Mouse (Mus musculus) neural tube, embryonic 14.5 days (tissue): ENCODE measurements around the gene Nrxn3. TPM values are rescaled to one million over a fixed set of nuclear protein-coding genes. Genes with fewer than 3 reads are reported as not detected.

Source experiments
- ATAC-seq: fragments of 200-750 bp; cut with Nextera tagmentation; 2 replicates; pipeline ENCODE4 v1.8.0; 2017; ENCODE audit warnings: low read depth, mild to moderate bottlenecking, moderate TSS enrichment, moderate library complexity
- H3K27ac ChIP-seq: fragments of 300-500 bp; sonication (generic); 2 replicates; pipeline ENCODE4 v1.5.1; 2014; ENCODE audit warnings: low read depth, mild to moderate bottlenecking, control low read depth, low read length, moderate library complexity, mixed read lengths
- H3K27me3 ChIP-seq: fragments of 300-500 bp; sonication (generic); 2 replicates; pipeline ENCODE4 v1.6.1; 2014; ENCODE audit warnings: low read length; ENCODE audit not compliant: control insufficient read depth, insufficient read depth
- H3K36me3 ChIP-seq: fragments of 300-500 bp; sonication (generic); 2 replicates; pipeline ENCODE4 v1.6.1; 2014; ENCODE audit warnings: low read length, mixed read lengths; ENCODE audit not compliant: control insufficient read depth, insufficient read depth
- H3K4me1 ChIP-seq: fragments of 300-500 bp; sonication (generic); 2 replicates; pipeline ENCODE4 v1.6.1; 2014; ENCODE audit warnings: low read length; ENCODE audit not compliant: control insufficient read depth, insufficient read depth
- H3K4me2 ChIP-seq: fragments of 300-500 bp; sonication (generic); 2 replicates; pipeline ENCODE4 v1.6.1; 2014; ENCODE audit warnings: mild to moderate bottlenecking, low read depth, low read length, control low read depth
- H3K4me3 ChIP-seq: fragments of 300-500 bp; sonication (generic); 2 replicates; pipeline ENCODE4 v1.5.1; 2014; ENCODE audit warnings: low read depth, low read length, control low read depth, mixed read lengths
- H3K9ac ChIP-seq: fragments of 300-500 bp; sonication (generic); replicated peaks from 2 replicates; pipeline ENCODE4 v1.6.1; 2014; ENCODE audit warnings: low read depth, mild to moderate bottlenecking, control low read depth, low read length, mixed read lengths
- H3K9me3 ChIP-seq: fragments of 300-500 bp; sonication (generic); 2 replicates; pipeline ENCODE4 v1.6.1; 2016; ENCODE audit warnings: low read length; ENCODE audit not compliant: control insufficient read depth
- WGBS: fragments of 180-500 bp; shearing (Covaris S2); extraction: QIAGEN DNeasy Blood & Tissue Kit; methylation state at CpG from one replicate; pipeline ENCODE4 v1.1.7; 2014; 5-methylcytosine and 5-hydroxymethylcytosine counted together
- polyA plus RNA-seq: library from polyadenylated mRNA; unstranded; fragments of >200 nt; fragmentation: Nextera tagmentation; extraction: Ambion mirVana; gene quantifications from 2 replicates; pipeline ENCODE4 v1.2.1, GENCODE M21; 2014

Gene Nrxn3
- polyA plus RNA-seq, 1 experiment from 2014 or later: 159 TPM

DNA sequence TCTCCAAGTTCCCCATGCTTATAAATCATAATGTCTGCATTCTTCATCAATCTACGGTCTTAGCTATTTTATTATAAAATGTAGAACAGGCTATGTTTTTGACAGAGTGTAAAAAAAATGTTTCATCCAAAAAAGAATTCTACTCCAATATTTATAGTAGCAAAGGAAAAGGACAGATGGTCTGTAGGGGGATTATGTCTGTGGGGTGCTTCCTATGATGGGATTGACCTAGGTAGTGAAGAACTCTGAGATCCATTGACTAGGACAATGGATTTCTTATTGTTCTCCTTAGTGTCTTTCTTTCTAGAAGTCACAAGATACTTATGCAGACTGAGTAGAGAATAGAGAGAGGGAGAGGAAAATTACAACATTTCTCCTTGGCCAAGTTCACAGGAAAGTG, 1161.9 kb downstream of the Nrxn3 start:
- Histone ChIP-seq H3K4me3 (no peak overlapping the region), H3K9me3 (no peaks in the 10 kb centered on the region), H3K27ac (no peak overlapping the region), H3K27me3 (no peaks in the 10 kb centered on the region), H3K4me1 (no peaks in the 10 kb centered on the region), H3K4me2 (no peak overlapping the region), H3K9ac (no peak overlapping the region), H3K36me3 (no peaks in the 10 kb centered on the region)
- no peak for ATAC-seq
- WGBS: 84% methylated on average over 1 of the region's 1 CpGs

DNA sequence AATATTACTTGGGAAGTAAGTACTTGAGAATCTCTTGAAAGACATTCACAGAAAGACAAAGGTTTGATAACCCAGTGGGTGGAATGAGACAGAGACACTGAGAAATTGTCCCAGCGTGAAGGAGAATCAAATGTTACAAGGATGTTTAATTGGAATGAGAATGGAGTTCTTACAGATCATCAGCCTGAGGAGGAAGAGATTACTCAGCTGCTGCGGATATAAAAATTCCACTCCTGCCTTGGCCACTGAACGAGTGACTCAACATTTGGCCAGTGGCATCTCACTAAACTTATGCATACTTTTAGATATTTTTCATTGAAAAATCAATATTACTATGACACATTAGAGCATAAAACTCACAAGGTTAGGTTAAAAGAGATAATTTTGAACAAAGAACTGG, 1166.0 kb downstream of the Nrxn3 start:
- no peak for ATAC-seq
- Histone ChIP-seq H3K27ac (no peak overlapping the region), H3K36me3 (no peaks in the 10 kb centered on the region), H3K9ac (no peak overlapping the region), H3K27me3 (no peaks in the 10 kb centered on the region), H3K4me1 (no peaks in the 10 kb centered on the region), H3K4me3 (no peak overlapping the region), H3K4me2 (no peak overlapping the region), H3K9me3 (no peaks in the 10 kb centered on the region)
- WGBS: 79% methylated on average over 3 of the region's 3 CpGs

DNA sequence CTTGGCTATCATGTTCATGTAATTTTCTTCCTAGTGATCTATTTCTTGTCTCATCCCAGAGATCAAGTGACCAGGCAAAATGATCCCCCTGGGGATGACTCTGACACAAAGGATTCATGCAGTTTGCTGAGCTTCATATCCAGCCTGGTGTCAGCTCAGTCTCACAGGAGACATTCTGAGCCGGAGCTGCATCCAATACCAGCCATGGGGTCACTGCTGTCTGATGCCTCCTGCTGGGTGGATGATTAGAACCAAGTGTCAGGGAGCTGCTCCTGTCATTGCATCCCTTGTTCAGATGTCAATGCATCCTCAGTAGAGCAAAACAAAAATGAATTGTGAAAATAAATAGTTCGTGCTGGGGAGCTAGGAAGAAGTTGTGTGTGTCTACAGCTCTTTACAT, 1174.2 kb downstream of the Nrxn3 start:
- Histone ChIP-seq H3K4me1 (no peaks in the 10 kb centered on the region), H3K9ac (no peak overlapping the region), H3K9me3 (no peaks in the 10 kb centered on the region), H3K27me3 (no peaks in the 10 kb centered on the region), H3K27ac (no peak overlapping the region), H3K4me3 (no peak overlapping the region), H3K36me3 (no peaks in the 10 kb centered on the region), H3K4me2 (no peak overlapping the region)
- WGBS: 46% methylated on average over 2 of the region's 2 CpGs
- no peak for ATAC-seq

DNA sequence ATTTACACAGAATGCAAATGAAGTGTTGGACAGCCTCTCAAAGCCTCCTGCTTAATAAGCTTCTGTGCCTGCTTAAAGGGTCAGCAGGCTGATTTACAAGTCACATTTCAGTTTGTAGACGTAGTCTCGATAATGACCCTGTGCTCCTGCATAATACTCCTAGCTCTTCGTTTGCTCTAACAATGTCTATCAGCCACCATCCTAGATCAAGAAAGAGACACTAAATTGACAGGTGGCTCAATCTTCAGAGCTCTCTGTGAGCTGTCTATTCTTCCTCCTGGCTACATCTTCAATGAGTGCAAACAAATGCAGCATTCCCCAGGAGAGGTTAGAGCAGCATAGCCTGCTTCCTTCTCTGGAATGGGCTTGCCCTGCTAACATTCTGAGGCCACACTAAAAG, 1186.9 kb downstream of the Nrxn3 start:
- no peaks in the 10 kb centered on the region for H3K36me3 ChIP-seq
- ATAC-seq: no peak
- no peaks in the 10 kb centered on the region for H3K27me3 ChIP-seq
- H3K4me1 ChIP-seq: no peaks in the 10 kb centered on the region
- H3K4me2 ChIP-seq: no peak overlapping the region
- H3K4me3 ChIP-seq: no peak overlapping the region
- H3K27ac ChIP-seq: no peak overlapping the region
- 32% methylated on average over 3 of the region's 3 CpGs for WGBS
- H3K9me3 ChIP-seq: no peaks in the 10 kb centered on the region
- H3K9ac ChIP-seq: no peak overlapping the region

DNA sequence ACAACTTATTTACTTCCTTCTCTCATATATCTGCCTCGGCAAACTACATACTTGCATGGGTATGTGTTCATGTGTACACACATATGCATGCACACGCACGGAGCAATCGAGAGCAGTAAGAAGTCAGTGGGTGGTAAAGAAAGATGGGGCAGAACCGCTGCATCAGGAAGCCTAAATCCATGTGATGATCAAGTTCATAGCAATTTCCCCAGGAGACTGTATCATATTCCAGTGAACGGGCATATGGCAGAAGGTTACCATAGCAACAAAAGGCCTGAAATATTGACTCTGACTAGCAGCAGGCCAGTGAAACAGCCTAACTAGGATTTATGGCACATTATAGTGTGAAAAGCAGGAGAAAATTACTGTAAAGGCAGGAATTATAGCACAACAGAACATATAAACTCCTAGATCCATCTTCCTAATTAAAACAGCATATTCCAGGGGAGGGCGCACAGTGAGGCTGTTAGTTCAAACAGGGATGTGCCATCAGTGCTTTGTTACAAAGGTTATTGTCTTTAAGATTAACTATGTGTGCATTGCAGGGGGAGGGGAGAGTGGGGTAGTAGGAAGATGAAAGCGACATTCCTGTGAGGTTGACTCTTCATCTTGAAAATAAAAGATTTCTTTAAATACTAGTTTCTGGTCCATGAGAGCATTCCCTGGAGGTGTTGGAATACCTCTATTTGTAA, 1195.6 kb downstream of the Nrxn3 start:
- ATAC-seq: peak; percentile 85; the same call in 1 of the 2 replicates
- Histone ChIP-seq H3K27me3 (no peaks in the 10 kb centered on the region), H3K4me1 (peaks cover 4% of the 10 kb centered on the region; the same call in 1 of the 2 replicates), H3K27ac (no peak overlapping the region; the same call in 1 of the 2 replicates), H3K4me2 (no peak overlapping the region), H3K9me3 (no peaks in the 10 kb centered on the region), H3K9ac (no peak overlapping the region), H3K36me3 (no peaks in the 10 kb centered on the region), H3K4me3 (no peak overlapping the region)
- 36% methylated on average over 8 of the region's 8 CpGs for WGBS

DNA sequence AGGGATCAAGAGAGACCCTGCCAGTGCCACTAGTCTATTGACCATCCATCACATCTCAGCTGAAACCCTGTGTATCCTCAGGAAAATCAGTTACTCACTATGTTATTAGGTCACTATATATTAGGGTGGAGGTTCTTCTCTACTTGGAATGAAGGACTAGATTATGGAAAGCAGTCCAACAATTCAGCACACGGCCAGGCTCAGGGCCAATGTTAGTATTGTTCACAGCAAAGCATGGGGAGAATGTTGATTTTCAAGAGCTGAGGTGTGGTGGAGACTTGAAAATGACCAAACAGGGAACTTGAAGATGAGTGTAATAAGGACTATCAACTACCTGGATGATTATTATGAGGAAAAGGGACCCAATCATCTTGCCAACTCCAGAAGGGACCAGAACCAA, 1209.7 kb downstream of the Nrxn3 start:
- Histone ChIP-seq H3K27me3 (no peaks in the 10 kb centered on the region), H3K9me3 (no peaks in the 10 kb centered on the region), H3K4me2 (no peak overlapping the region), H3K36me3 (no peaks in the 10 kb centered on the region), H3K4me3 (no peak overlapping the region), H3K4me1 (no peaks in the 10 kb centered on the region), H3K9ac (no peak overlapping the region), H3K27ac (no peak overlapping the region)
- ATAC-seq: no peak
- WGBS: 94% methylated on average over 1 of the region's 1 CpGs

DNA sequence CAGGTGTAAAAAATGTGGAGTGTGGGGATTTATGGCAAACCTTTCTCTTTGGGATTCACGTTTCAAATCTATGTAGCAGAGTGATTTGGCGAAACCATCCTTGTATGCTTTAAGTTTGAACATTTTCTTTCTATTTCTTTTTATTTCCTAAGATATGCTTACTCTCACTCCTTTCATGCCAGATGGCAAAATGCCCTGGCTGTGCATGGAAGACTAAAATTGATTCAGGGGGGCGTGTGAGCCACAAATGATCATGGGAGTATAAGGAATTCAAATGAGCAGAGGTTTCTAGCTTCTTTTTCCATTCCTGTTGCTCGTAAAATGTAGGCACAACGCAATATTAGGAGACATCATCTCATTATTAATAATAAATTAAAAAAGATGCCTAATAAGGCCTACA, 1211.0 kb downstream of the Nrxn3 start:
- Histone ChIP-seq H3K4me2 (no peak overlapping the region), H3K27me3 (no peaks in the 10 kb centered on the region), H3K9me3 (no peaks in the 10 kb centered on the region), H3K4me1 (no peaks in the 10 kb centered on the region), H3K4me3 (no peak overlapping the region), H3K36me3 (no peaks in the 10 kb centered on the region), H3K27ac (no peak overlapping the region), H3K9ac (no peak overlapping the region)
- ATAC-seq: no peak
- WGBS: 82% methylated on average over 5 of the region's 5 CpGs

DNA sequence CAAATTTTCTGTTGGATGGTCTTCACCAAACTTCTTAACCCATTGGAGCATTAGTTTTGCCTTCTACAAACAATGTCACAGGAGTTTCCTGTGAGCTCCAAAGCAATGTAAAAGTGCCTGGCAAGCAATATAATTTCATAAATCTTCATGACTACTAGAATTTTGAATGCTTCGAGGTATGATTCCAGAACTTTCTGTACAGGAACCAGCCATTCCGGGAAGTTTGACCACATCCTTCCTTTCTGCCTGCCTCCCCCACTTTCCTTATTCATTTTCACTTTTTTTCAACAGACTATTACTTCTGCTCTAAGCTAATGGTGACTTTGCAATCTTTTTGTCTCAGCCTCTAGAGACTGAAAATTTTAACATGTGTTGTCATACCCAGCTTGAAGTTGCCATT, 1218.1 kb downstream of the Nrxn3 start:
- Histone ChIP-seq H3K4me3 (no peak overlapping the region), H3K36me3 (no peaks in the 10 kb centered on the region), H3K4me1 (no peaks in the 10 kb centered on the region), H3K4me2 (no peak overlapping the region), H3K27me3 (no peaks in the 10 kb centered on the region), H3K9me3 (no peaks in the 10 kb centered on the region), H3K27ac (no peak overlapping the region), H3K9ac (no peak overlapping the region)
- whole genome bisulfite sequencing: 96% methylated on average over 2 of the region's 2 CpGs
- no peak for ATAC-seq

DNA sequence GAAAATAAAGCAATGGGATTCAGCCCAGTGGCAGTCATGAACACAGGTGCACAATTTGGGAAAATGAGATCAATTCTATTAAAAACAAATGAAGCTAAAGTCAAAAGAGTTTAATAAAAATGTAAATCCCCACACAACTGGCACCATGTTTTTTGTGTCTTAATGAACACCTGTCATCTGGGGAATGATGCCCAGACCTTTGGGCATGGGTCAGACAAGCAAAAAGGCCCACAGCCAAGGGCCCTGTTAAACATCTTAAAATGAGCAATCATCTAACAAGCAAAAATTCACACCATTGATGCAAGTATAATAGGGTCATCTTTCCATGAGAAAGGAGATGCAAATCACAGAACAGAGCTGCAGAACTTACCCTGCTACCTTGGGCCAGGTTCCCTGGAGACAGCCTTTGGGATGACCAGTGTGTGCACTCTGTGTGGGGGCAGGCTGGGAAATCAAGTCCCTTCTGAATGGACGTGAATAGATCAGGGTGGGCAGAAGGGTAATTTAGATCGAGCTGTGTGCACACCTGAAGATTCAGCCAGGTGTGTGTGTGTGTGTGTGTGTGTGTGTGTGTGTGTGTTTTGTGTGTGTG, 1223.3 kb downstream of the Nrxn3 start:
- ATAC-seq: no peak
- no peak overlapping the region for H3K27ac ChIP-seq
- no peak overlapping the region for H3K4me3 ChIP-seq
- no peak overlapping the region for H3K4me2 ChIP-seq
- WGBS: 62% methylated on average over 2 of the region's 2 CpGs
- H3K9me3 ChIP-seq: no peaks in the 10 kb centered on the region
- no peak overlapping the region for H3K9ac ChIP-seq
- no peaks in the 10 kb centered on the region for H3K36me3 ChIP-seq
- no peaks in the 10 kb centered on the region for H3K4me1 ChIP-seq
- no peaks in the 10 kb centered on the region for H3K27me3 ChIP-seq
